Mouse (Mus musculus) heart, embryonic 15.5 days (tissue): ENCODE data around the gene Tmem60. TPM values are rescaled to one million over a fixed set of nuclear protein-coding genes. Genes with fewer than 3 reads are reported as not detected.

Source experiments
- ATAC-seq: fragments of 200-750 bp; cut with Nextera tagmentation; replicated peaks from 2 replicates; pipeline ENCODE4 v1.8.0; 2017; ENCODE audit warnings: low read depth, moderate TSS enrichment; ENCODE audit not compliant: insufficient number of reproducible peaks, insufficient read depth, low FRiP score
- H3K27ac ChIP-seq: fragments of 300-500 bp; sonication (generic); 2 replicates; pipeline ENCODE4 v1.5.1; 2015; ENCODE audit warnings: mild to moderate bottlenecking, inconsistent platforms
- H3K27me3 ChIP-seq: fragments of 300-500 bp; sonication (generic); 2 replicates; pipeline ENCODE4 v1.6.1; 2015; ENCODE audit warnings: inconsistent platforms
- H3K36me3 ChIP-seq: fragments of 300-500 bp; sonication (generic); 2 replicates; pipeline ENCODE4 v1.6.1; 2015; ENCODE audit warnings: mild to moderate bottlenecking, inconsistent platforms
- H3K4me1 ChIP-seq: fragments of 300-500 bp; sonication (generic); replicated peaks from 2 replicates; pipeline ENCODE4 v1.6.1; 2015; ENCODE audit warnings: inconsistent platforms
- H3K4me2 ChIP-seq: fragments of 300-500 bp; sonication (generic); 2 replicates; pipeline ENCODE4 v1.6.1; 2015; ENCODE audit warnings: inconsistent platforms, mild to moderate bottlenecking, moderate library complexity
- H3K4me3 ChIP-seq: fragments of 300-500 bp; sonication (generic); 2 replicates; pipeline ENCODE4 v1.5.1; 2015; ENCODE audit warnings: mild to moderate bottlenecking, inconsistent platforms
- H3K9ac ChIP-seq: fragments of 300-500 bp; sonication (generic); 2 replicates; pipeline ENCODE4 v1.6.1; 2015; ENCODE audit warnings: mild to moderate bottlenecking, inconsistent platforms
- H3K9me3 ChIP-seq: fragments of 300-500 bp; sonication (generic); replicated peaks from 2 replicates; pipeline ENCODE4 v1.6.1; 2016; ENCODE audit warnings: inconsistent platforms
- WGBS: fragments of 180-500 bp; shearing (Covaris S2); methylation state at CpG from one replicate; pipeline ENCODE4 v1.1.7; 2015; ENCODE audit warnings: mixed read lengths; 5-methylcytosine and 5-hydroxymethylcytosine counted together
- polyA plus RNA-seq: library from polyadenylated mRNA; unstranded; fragments of >200 nt; fragmentation: Nextera tagmentation; extraction: Ambion mirVana; gene quantifications from 2 replicates; pipeline ENCODE4 v1.2.1, GENCODE M21; 2015

The Tmem60 gene
- polyA plus RNA-seq, 1 experiment from 2014 or later, result 47.6 TPM

DNA sequence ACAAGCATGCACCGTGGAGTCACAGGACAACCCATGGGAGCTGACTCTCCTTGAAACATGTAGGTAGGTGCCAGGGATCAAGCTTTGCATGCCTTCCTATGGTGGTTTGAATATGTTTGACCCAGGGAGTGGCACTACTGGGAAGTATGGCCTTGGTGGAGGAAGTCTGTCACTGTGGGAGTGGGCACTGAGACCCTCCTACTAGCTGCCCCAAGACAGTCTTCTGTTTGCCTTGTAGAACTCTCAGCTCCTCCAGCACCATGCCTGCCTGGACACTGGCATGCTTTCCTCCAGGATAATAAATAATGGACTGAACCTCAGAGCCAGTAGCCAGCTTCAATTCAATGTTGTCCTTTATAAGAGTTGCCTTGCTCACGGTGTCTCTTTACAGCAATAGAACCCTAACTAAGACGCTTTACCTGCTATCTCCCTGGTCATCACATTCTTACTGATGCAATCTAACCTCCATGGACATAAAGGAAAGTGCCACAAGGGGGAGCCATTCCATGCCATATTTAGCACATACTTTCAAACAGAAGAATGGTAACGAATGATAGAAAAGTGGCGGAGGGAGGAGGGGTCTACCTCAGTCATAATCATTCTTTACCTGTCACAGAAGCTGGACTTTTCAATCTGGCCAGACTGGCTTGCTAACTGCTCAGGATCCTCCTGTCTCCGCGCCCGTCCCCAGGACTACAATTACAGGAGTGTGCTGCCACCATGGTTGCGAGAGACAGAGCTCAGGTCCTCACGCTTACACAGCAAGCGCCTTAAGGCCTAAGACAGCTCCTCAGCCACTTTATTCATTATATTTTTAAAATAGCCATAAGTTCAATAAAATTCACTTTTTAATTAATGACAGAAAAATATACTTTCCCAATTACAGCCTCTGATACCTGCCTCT, 31.6 kb downstream of the Tmem60 start:
- H3K27ac ChIP-seq, result no peak overlapping the region
- H3K9me3 ChIP-seq, result no peaks in the 10 kb centered on the region
- H3K27me3 ChIP-seq, result no peaks in the 10 kb centered on the region
- H3K4me1 ChIP-seq, result peaks cover 5% of the 10 kb centered on the region
- no peak overlapping the region for H3K4me3 ChIP-seq
- no peak overlapping the region for H3K9ac ChIP-seq
- no peak overlapping the region for H3K4me2 ChIP-seq
- no peaks in the 10 kb centered on the region for H3K36me3 ChIP-seq
- WGBS, result 72% methylated on average over 11 of the region's 11 CpGs
- ATAC-seq, result no peak

DNA sequence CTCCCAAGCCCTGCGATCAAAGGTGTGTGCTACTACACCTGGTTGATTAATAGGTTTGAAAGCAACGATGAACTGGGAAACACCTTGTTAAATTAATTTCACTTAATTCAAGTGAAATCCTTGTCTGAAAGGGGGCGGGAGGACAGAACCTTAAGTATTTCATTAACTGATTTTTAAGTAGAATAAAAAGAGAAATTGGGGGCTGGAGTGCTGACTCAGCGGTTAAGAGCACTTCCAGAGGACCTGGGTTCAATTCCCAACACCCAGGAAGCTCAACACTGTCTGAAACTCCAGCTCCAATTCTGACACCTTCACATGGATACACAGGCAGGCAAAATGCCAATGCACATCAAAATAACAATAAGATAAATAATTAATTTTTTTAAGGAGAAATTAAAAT, 37.0 kb downstream of the Tmem60 start:
- Histone ChIP-seq H3K9ac (no peak overlapping the region), H3K27me3 (no peaks in the 10 kb centered on the region), H3K36me3 (0 out of 2 replicates have a peak, but pooled peaks cover 3% of the 10 kb centered on the region), H3K27ac (no peak overlapping the region), H3K4me2 (no peak overlapping the region), H3K4me3 (no peak overlapping the region), H3K4me1 (peaks cover 3% of the 10 kb centered on the region), H3K9me3 (no peaks in the 10 kb centered on the region)
- WGBS, result 95% methylated on average over 4 of the region's 4 CpGs
- ATAC-seq, result no peak

DNA sequence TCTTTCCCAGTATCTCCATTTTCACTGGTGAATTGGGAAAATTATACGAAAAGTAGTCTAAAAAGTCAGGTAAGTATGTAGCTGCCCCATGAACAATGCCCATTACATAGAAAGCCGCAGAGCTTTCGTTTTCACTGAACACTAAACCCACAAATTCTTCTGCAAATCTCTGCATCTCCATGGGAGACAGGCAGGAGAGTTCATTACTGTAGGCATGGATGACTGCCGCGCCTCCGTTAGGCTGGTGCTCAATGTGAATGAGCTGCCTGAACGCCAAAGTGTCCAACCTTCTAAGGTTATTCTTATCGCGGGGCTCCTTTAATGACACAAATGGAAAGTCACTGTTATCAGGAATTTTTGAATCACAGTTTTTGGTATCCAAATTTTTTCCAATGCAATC, 37.6 kb downstream of the Tmem60 start:
- Histone ChIP-seq H3K27ac (no peak overlapping the region), H3K4me2 (no peak overlapping the region), H3K9me3 (no peaks in the 10 kb centered on the region), H3K9ac (no peak overlapping the region), H3K4me1 (peaks cover 2% of the 10 kb centered on the region; the same call in 1 of the 2 replicates), H3K4me3 (no peak overlapping the region), H3K36me3 (0 out of 2 replicates have a peak, but pooled peaks cover 3% of the 10 kb centered on the region), H3K27me3 (no peaks in the 10 kb centered on the region)
- ATAC-seq, result no peak
- 86% methylated on average over 9 of the region's 9 CpGs for WGBS

DNA sequence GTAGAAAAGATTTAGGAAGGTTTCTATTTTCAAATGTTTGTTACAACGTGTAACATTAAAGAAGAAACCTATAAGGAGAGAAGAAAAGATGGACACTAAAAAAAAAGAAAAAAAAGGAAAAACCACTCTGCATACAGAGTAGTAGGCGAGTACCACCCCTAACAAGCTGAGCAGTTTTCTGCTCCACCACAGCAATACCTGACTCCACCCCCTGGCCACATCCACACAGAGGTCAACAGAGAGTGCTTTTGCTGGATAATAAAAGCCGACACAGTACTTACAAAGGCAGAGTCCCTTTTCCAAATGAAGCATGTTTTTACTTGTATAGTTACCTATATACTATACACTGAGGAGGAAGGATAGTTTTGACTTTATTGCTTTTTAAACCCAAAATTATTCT, 42.6 kb downstream of the Tmem60 start:
- no peak for ATAC-seq

DNA sequence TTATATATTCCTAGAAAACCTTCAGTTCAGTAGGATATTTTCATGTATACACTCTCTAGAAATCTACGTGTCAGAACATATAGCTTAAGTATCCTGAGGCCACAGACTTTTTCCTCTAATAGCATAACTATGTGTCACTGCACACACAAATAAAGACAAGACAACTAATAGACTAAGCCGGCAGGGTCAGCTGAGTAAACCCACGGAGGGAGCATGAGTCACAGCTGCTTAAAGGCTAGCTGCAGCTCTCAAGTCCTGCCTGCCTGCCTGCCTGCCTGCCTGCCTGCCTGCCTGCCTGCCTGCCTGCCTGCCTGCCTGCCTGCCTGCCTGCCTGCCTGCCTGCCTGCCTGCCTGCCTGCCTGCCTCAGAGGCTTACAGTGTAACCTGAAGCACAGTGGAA, 43.5 kb downstream of the Tmem60 start:
- no peak overlapping the region for H3K27ac ChIP-seq
- H3K9ac ChIP-seq, result no peak overlapping the region
- no peaks in the 10 kb centered on the region for H3K27me3 ChIP-seq
- H3K36me3 ChIP-seq, result 0 out of 2 replicates have a peak, but pooled peaks cover 3% of the 10 kb centered on the region
- ATAC-seq, result no peak
- H3K4me2 ChIP-seq, result no peak overlapping the region
- H3K9me3 ChIP-seq, result no peaks in the 10 kb centered on the region
- H3K4me3 ChIP-seq, result no peak overlapping the region
- 63% methylated on average over 3 of the region's 3 CpGs for WGBS
- H3K4me1 ChIP-seq, result peaks cover 11% of the 10 kb centered on the region

More for the DNA sequence above, 42.6 kb downstream of the Tmem60 start:
- Histone ChIP-seq H3K4me1 (peaks cover 3% of the 10 kb centered on the region), H3K9ac (no peak overlapping the region), H3K27me3 (no peaks in the 10 kb centered on the region), H3K9me3 (no peaks in the 10 kb centered on the region), H3K4me2 (no peak overlapping the region), H3K36me3 (0 out of 2 replicates have a peak, but pooled peaks cover 3% of the 10 kb centered on the region), H3K27ac (no peak overlapping the region), H3K4me3 (no peak overlapping the region)
- 70% methylated on average over 3 of the region's 3 CpGs for WGBS

DNA sequence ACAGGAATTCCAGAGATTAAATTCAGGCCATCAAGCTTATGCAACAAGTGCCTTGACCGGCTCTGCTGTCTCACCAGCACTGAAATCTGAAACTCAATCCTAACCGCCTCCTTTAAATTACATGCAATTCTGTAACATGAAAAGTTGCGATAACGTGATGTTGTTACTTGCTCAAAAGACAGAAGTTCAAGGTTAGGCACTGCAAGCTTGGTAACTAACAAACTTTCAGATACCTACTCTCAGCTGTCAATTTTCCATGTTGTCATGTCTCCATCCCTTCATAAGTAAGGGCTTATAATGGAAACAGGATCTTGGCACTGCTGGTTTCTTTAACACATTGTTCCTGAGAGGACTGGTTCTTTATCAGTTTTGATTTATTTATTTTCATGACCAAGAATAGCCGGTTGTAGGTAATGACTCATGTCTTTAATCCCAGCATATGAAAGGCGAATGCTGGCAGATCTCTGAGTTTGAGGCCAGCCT, 47.7 kb downstream of the Tmem60 start:
- peak overlapping the region; percentile 40 for H3K4me2 ChIP-seq
- peak overlapping the region; percentile 77 for H3K27ac ChIP-seq
- ATAC-seq, result peak; percentile 33; the same call in 1 of the 2 replicates
- H3K36me3 ChIP-seq, result no peaks in the 10 kb centered on the region
- no peaks in the 10 kb centered on the region for H3K27me3 ChIP-seq
- no peaks in the 10 kb centered on the region for H3K9me3 ChIP-seq
- H3K4me3 ChIP-seq, result no peak overlapping the region
- H3K9ac ChIP-seq, result no peak overlapping the region
- H3K4me1 ChIP-seq, result peaks cover 29% of the 10 kb centered on the region
- WGBS, result 33% methylated on average over 6 of the region's 6 CpGs

DNA sequence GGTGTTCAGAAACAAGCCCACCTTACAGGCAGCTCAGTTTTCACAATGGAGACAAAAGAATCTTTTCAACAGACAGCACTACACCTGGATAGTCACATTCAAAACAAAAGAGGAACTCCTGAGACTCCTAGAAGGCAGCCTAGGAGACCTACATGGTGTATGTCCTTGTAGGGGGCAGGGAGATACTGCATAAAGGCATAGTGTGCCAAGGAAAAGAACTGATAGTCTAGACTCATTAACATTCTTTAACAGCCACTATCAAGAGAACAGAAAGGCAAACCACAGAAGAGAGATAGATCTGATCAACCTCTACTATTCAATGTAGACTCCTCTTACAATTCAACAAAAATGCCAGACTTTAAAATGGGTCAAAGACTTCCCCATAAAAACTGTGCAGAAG, 48.4 kb downstream of the Tmem60 start:
- H3K4me1 ChIP-seq, result peaks cover 32% of the 10 kb centered on the region
- no peaks in the 10 kb centered on the region for H3K27me3 ChIP-seq
- no peaks in the 10 kb centered on the region for H3K36me3 ChIP-seq
- ATAC-seq, result 0 out of 2 replicates have a peak, but pooled peaks have one; percentile 53
- no peak overlapping the region for H3K9ac ChIP-seq
- no peaks in the 10 kb centered on the region for H3K9me3 ChIP-seq
- no peak overlapping the region for H3K4me3 ChIP-seq
- peak overlapping the region; percentile 77 for H3K27ac ChIP-seq
- peak overlapping the region; percentile 40 for H3K4me2 ChIP-seq

DNA sequence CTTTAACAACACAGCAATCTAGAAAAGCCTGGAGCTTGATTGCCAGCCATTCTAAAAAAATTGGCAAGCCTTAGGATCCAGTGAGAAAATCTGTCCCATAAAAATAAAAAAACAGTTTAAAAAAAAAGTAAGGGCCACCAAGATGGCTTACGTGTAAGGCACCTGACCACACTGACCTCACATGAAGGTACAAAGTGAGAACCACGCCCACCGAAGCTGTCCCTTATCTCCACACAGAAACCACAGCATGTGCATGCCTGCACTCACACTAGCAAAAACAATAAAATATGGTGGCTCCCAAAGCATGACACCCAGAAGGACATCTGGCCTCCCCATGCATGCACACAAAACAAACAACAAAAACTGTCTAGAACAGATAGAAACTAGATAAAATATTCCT, 49.3 kb downstream of the Tmem60 start:
- no peak overlapping the region for H3K4me2 ChIP-seq
- no peak overlapping the region for H3K9ac ChIP-seq
- peaks cover 41% of the 10 kb centered on the region for H3K4me1 ChIP-seq
- no peaks in the 10 kb centered on the region for H3K27me3 ChIP-seq
- H3K36me3 ChIP-seq, result no peaks in the 10 kb centered on the region
- no peaks in the 10 kb centered on the region for H3K9me3 ChIP-seq
- peak overlapping the region; percentile 77 for H3K27ac ChIP-seq
- no peak overlapping the region for H3K4me3 ChIP-seq
- no peak for ATAC-seq
- 63% methylated on average over 3 of the region's 3 CpGs for WGBS

DNA sequence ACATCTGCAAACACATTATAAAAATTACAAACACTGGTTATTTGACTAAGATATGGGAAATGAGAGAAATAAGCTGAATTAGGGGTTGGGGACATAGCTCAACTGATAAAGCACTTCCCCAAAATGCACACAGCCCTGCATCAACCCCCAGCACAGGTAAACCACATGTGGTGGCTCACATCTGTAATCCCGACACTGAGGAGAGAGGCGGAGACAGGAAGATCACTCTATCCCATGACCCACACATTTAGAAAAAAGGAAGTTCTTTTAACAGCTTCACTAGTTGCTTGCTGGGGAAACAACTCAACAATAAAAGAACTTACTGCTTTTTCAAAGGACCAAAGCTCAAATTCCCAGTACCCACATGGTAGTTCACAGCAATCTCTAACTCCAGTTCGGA, 50.6 kb downstream of the Tmem60 start:
- ATAC-seq, result no peak
- no peaks in the 10 kb centered on the region for H3K27me3 ChIP-seq
- H3K4me3 ChIP-seq, result no peak overlapping the region
- no peaks in the 10 kb centered on the region for H3K36me3 ChIP-seq
- no peak overlapping the region for H3K4me2 ChIP-seq
- no peaks in the 10 kb centered on the region for H3K9me3 ChIP-seq
- 0 out of 2 replicates have a peak overlapping the region, but pooled peaks have one; percentile 4 for H3K27ac ChIP-seq
- peaks cover 42% of the 10 kb centered on the region for H3K4me1 ChIP-seq
- H3K9ac ChIP-seq, result no peak overlapping the region
- WGBS, result 78% methylated on average over 3 of the region's 3 CpGs

DNA sequence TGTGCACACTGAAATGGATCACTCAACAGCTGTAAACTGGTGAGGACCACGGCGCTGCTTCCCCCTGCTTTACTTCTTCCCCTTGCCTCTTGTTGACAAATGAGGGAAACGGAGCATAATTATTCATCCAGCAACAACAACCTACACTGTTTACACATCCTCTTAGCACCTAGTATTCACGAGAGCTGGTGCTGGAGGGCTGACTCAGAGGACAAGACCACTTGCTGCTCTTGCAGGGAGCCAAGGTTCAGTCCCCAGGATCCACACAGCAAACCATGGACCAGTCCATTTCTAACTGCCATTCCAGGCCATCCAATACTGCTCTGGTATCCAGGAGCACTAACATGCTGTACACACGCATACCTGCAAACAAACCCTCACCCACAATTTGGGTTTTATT, 53.9 kb downstream of the Tmem60 start:
- no peaks in the 10 kb centered on the region for H3K9me3 ChIP-seq
- no peaks in the 10 kb centered on the region for H3K27me3 ChIP-seq
- H3K27ac ChIP-seq, result peak overlapping the region; percentile 10; the same call in 1 of the 2 replicates
- H3K4me2 ChIP-seq, result no peak overlapping the region
- H3K36me3 ChIP-seq, result no peaks in the 10 kb centered on the region
- H3K9ac ChIP-seq, result no peak overlapping the region
- H3K4me3 ChIP-seq, result no peak overlapping the region
- 69% methylated on average over 5 of the region's 5 CpGs for WGBS
- H3K4me1 ChIP-seq, result peaks cover 52% of the 10 kb centered on the region
- ATAC-seq, result no peak
